Mouse (Mus musculus) monocyte, adult 59 days (primary cell): ENCODE data around the gene 4922502D21Rik. TPM values are rescaled to one million over a fixed set of nuclear protein-coding genes. Genes with fewer than 3 reads are reported as not detected.

Experiments
- total RNA-seq, 2 experiments: library from RNA; stranded (reverse); gene quantifications; one replicate each; pipeline ENCODE4 v1.2.4; 2023

The 4922502D21Rik gene
- not detected for total RNA-seq

GRCm38 (mm10) chr6:129331610-129332009 is at the start of gene 4922502D21Rik:
4922502D21Rik (minus strand) TSS chr6:129331796.

GRCm38 (mm10) chr6:129342391-129342790 is 10.8 kb upstream of the 4922502D21Rik start, which contains the start of gene Clec12a:
Clec12a (plus strand) TSS chr6:129342691.

GRCm38 (mm10) chr6:129275220-129275619 is 56.4 kb downstream of the 4922502D21Rik start, which contains the start of gene Cd69:
Cd69 (minus strand) TSS chr6:129275436.

Other genes starting within 250 kb of the 4922502D21Rik start
- not detected for gene Clec2e, start 230.9 kb downstream of the 4922502D21Rik start, total RNA-seq
- 100 to 1,000 TPM; 117 to 130 TPM for gene Clec2d, start 151.2 kb downstream of the 4922502D21Rik start, total RNA-seq
- 10 to 100 TPM; 32.7 to 49.3 TPM for gene Cd69, start 56.4 kb downstream of the 4922502D21Rik start, total RNA-seq
- 100 to 1,000 TPM; 146 to 158 TPM for gene Clec12a, start 10.9 kb upstream of the 4922502D21Rik start, total RNA-seq
- not detected for gene Clec12b, start 54.1 kb upstream of the 4922502D21Rik start, total RNA-seq
- 10 to 100 TPM; 11.0 to 19.1 TPM for gene Clec1b, start 65.5 kb upstream of the 4922502D21Rik start, total RNA-seq
- 10 to 100 TPM in 1 of 2 experiments, 1 to 10 TPM in 1; 7.8 to 20.6 TPM for gene Clec9a, start 77.1 kb upstream of the 4922502D21Rik start, total RNA-seq
- 1 to 10 TPM in 1 of 2 experiments, under 1 TPM in 1; 0.58 to 1.5 TPM for gene Clec1a, start 120.2 kb upstream of the 4922502D21Rik start, total RNA-seq
- 1 to 10 TPM; 1.7 to 3.1 TPM for gene Olr1, start 175.4 kb upstream of the 4922502D21Rik start, total RNA-seq
- 1 to 10 TPM in 1 of 2 experiments, not detected in 1; 1.4 TPM for gene Tmem52b, start 180.8 kb upstream of the 4922502D21Rik start, total RNA-seq
- 10 to 100 TPM; 63.8 to 74.3 TPM for gene Gabarapl1, start 201.4 kb upstream of the 4922502D21Rik start, total RNA-seq
- not detected for gene Klre1, start 246.1 kb upstream of the 4922502D21Rik start, total RNA-seq